Mouse (Mus musculus): ENCODE results near the gene Evx1.

DNA sequence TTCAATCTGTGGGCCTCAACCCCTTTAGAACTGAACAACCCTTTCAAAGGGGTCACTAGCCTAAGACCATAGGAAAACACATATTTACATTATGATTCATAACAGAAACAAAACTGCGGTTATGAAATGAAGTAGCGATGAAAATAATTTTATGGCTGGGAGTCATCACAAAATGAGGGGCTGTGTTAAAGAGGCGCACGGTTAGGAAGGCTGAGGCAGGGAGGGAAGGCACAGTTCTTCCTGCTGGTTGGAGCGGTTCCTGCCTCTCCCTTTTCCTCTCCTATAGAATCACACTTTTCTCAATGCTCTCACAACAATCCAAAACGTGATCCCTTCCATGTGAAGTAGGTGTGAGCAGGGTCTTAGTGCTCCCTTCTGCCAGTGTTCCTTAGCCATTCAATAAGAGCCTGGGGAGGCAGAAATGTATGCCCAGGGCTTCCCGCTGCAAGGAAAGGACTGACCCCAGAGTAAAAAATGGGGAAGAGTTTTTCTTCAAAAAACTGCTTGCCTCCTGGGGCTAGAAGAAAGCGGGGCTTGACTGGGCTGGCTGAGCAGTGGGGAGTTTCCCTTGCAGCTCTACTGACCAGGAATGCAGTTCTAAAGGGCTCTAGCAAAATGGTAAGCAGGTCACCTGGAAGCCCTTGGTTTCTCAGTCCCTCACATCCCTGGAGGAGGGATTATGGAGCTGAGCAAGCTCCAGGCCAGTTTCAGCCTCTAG lies 37.6 kb upstream of the Evx1 start:
- no peak for TF ChIP-seq POLR2A (IDR thresholded peaks at IDR 0.05; ENCODE audit: low read depth, low read length)
- TF ChIP-seq CTCF (IDR thresholded peaks at IDR 0.05; ENCODE audit: extremely low read depth, insufficient read depth, insufficient read length, insufficient replicate concordance), result no peak
